Mouse (Mus musculus) stomach, postnatal 0 days (tissue): ENCODE measurements around the gene Ubl4b. TPM values are rescaled to one million over a fixed set of nuclear protein-coding genes. Genes with fewer than 3 reads are reported as not detected.

Experiments
- ATAC-seq: fragments of 200-750 bp; cut with Nextera tagmentation; 2 replicates; pipeline ENCODE4 v1.8.0; 2017; ENCODE audit not compliant: low FRiP score, low TSS enrichment
- DNase-seq: peaks from one replicate; pipeline ENCODE4 v3.0.0-alpha.2; 2016; ENCODE audit warnings: low spot score
- H3K27ac ChIP-seq: fragments of 300-500 bp; sonication (generic); replicated peaks from 2 replicates; pipeline ENCODE4 v1.5.1; 2014; ENCODE audit warnings: mild to moderate bottlenecking, control low read depth
- H3K27me3 ChIP-seq: fragments of 300-500 bp; sonication (generic); 2 replicates; pipeline ENCODE4 v1.6.1; 2014; ENCODE audit warnings: low read length; ENCODE audit not compliant: control insufficient read depth, insufficient read depth
- H3K36me3 ChIP-seq: fragments of 300-500 bp; sonication (generic); 2 replicates; pipeline ENCODE4 v1.6.1; 2014; ENCODE audit warnings: low read length, mixed read lengths; ENCODE audit not compliant: control insufficient read depth, insufficient read depth
- H3K4me1 ChIP-seq: fragments of 300-500 bp; sonication (generic); replicated peaks from 2 replicates; pipeline ENCODE4 v1.6.1; 2014; ENCODE audit warnings: antibody characterized with exemption; ENCODE audit not compliant: control insufficient read depth, insufficient read depth
- H3K4me2 ChIP-seq: fragments of 300-500 bp; sonication (generic); replicated peaks from 2 replicates; pipeline ENCODE4 v1.6.1; 2014; ENCODE audit warnings: low read depth, mild to moderate bottlenecking, control low read depth, moderate library complexity
- H3K4me3 ChIP-seq: fragments of 300-500 bp; sonication (generic); 2 replicates; pipeline ENCODE4 v1.5.1; 2014; ENCODE audit warnings: low read depth, low read length, control low read depth
- H3K9ac ChIP-seq: fragments of 300-500 bp; sonication (generic); 2 replicates; pipeline ENCODE4 v1.6.1; 2014; ENCODE audit warnings: mild to moderate bottlenecking, low read length, control low read depth, mixed read lengths
- H3K9me3 ChIP-seq: fragments of 300-500 bp; sonication (generic); 2 replicates; pipeline ENCODE4 v1.6.1; 2016; ENCODE audit warnings: low read length; ENCODE audit not compliant: control insufficient read depth
- CTCF ChIP-seq: IDR thresholded peaks from 2 replicates; pipeline ENCODE4 v1.5.1; 2016; ENCODE audit warnings: antibody characterized with exemption, low read depth, mild to moderate bottlenecking, moderate library complexity
- EP300 ChIP-seq: optimal IDR thresholded peaks from 2 replicates; pipeline ENCODE3; 2016; ENCODE audit warnings: antibody characterized with exemption
- WGBS: fragments of 180-500 bp; shearing (Covaris S2); extraction: QIAGEN DNeasy Blood & Tissue Kit; methylation state at CpG from one replicate; pipeline ENCODE4 v1.1.7; 2014; 5-methylcytosine and 5-hydroxymethylcytosine counted together
- polyA plus RNA-seq: library from polyadenylated mRNA; unstranded; fragments of >200 nt; fragmentation: Nextera tagmentation; extraction: Ambion mirVana; gene quantifications from 2 replicates; pipeline ENCODE4 v1.2.1, GENCODE M21; 2015

Gene Ubl4b
- polyA plus RNA-seq, 1 experiment from 2014 or later, result not detected

DNA sequence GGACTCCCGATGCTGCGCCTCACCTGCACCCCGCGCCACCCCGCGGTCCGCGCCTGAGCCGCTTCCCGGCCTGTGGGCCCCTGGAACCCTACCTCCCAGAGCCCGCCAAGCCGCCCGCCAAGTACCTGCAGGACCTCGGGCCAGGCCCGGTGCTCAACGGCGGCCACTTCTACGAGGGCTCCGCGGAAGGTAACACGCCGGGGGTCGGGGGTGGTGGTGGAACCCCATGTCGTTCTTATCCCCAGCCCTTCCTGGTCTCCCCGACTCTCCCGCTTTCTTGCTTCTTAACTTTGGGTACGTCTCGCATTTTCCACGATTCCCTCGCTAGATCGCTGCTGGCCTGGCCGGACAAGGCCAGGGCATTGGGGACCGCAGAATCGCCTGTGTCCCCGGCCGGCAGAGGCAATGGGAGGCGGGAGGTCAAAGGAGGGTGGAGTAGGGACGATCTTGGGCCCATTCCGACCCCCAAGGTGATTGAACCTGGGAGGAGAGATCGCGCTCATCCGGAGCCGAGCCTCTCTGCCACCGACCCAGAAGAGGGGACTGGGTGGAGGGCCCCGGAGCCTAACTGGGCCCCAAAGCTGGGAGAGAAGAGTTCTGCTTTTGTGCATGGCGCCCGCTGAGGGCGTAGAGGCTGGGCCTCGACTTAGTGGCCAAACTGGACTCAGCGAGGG lies 40.5 kb upstream of the Ubl4b start:
- peak; percentile 26; the same call in 1 of the 2 replicates for ATAC-seq
- Histone ChIP-seq H3K4me3 (peak overlapping the region; percentile 31), H3K4me2 (peak overlapping the region; percentile 46), H3K9me3 (no peaks in the 10 kb centered on the region), H3K4me1 (no peaks in the 10 kb centered on the region), H3K9ac (no peak overlapping the region), H3K36me3 (no peaks in the 10 kb centered on the region), H3K27me3 (peaks cover 21% of the 10 kb centered on the region), H3K27ac (no peak overlapping the region)
- no peak for TF ChIP-seq CTCF
- no peak for TF ChIP-seq EP300
- 1% methylated on average over 44 of the region's 50 CpGs for WGBS
- DNase-seq, result no peak

DNA sequence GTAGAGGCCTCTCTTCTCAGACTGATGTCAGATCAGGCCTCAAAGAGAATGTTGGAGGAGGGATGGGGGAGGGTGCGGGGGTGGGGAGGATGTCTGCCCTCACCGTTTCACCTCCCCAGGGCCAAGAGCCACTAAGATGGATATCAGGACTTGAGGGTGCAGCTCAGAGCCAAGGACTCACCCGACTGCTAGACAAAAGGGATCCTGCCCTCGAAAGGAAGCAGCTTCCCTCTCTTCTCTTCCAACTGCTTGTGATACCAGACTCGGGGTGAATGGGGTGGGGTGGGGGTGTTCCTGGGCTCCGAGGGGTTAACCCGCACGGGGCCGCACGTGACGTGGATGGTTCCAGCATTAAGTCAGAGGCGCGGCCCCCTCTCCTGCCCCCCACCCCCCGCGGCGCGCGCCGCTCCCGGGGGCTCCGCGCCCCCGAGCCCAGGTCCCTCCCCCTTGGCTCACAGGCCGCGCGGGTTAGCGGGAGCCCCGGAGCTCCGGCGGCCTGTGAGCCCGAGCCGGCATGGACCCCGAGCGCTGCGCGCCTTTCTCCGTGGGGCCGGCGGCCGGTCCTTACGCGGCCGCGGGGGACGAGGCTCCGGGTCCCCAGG lies 39.9 kb upstream of the Ubl4b start, which contains the start of gene Alx3:
TSS of gene Alx3 (plus strand) at position 370 of the 602 bp plus-strand sequence.
- DNase-seq (no peak), ATAC-seq (no peak)
- 4% methylated on average over 26 of the region's 46 CpGs for WGBS
- Histone ChIP-seq H3K36me3 (no peaks in the 10 kb centered on the region), H3K4me3 (peak within 1 kb of the TSS; percentile 31), H3K9me3 (no peaks in the 10 kb centered on the region), H3K27me3 (peaks cover 21% of the 10 kb centered on the region), H3K9ac (no peak within 1 kb of the TSS), H3K4me1 (no peaks in the 10 kb centered on the region), H3K4me2 (peak within 1 kb of the TSS; percentile 46), H3K27ac (no peak within 1 kb of the TSS)
- no peak for TF ChIP-seq CTCF
- no peak for TF ChIP-seq EP300

DNA sequence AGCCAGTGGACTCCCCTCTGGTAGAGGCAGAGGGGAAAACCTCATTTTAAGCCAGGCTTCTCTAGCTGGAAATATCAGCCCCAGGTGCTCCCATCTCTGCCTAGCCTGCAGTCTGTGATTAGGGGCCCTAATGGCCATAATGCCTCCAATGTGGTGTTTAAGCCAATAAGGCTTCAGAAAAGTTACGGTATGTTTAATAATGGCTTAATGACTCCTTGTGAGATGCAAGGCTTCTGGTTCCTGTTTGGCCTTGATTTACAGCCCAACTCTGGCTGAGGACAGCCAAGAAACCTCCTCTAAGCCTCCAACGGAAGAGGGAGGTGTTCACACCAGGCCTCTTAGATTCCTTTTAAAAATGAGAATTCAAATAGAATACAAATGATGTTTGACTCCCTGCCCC lies 38.8 kb upstream of the Ubl4b start:
- Histone ChIP-seq H3K9ac (no peak overlapping the region), H3K4me1 (no peaks in the 10 kb centered on the region), H3K4me3 (no peak overlapping the region), H3K9me3 (no peaks in the 10 kb centered on the region), H3K27me3 (peaks cover 21% of the 10 kb centered on the region), H3K36me3 (no peaks in the 10 kb centered on the region), H3K4me2 (no peak overlapping the region), H3K27ac (no peak overlapping the region)
- TF ChIP-seq EP300 (no peak), CTCF (no peak)
- ATAC-seq (no peak), DNase-seq (no peak)
- WGBS, result 49% methylated on average over 2 of the region's 2 CpGs

DNA sequence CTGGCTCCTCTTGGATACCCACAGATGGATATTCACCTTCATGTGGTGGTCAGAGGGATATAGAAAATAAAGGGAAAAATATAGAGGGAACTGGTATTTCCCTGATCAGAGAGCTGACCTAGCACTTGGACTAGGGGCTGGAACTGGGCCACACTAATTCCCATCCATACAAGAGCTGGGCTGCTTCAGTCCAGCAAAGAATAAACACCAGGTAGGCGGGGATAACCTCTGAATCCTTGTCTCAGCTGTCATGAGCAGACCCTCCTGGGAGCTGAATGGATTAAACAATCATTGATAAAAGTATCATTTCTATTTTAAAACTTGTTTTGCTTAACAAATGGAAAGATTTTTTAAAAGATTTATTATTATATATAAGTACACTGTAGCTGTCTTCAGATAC lies 36.7 kb upstream of the Ubl4b start:
- no peak overlapping the region for H3K27ac ChIP-seq
- ATAC-seq (no peak), DNase-seq (no peak)
- H3K9ac ChIP-seq, result no peak overlapping the region
- TF ChIP-seq CTCF, result no peak
- no peak for TF ChIP-seq EP300
- no peaks in the 10 kb centered on the region for H3K36me3 ChIP-seq
- H3K4me3 ChIP-seq, result no peak overlapping the region
- H3K9me3 ChIP-seq, result no peaks in the 10 kb centered on the region
- H3K27me3 ChIP-seq, result peaks cover 9% of the 10 kb centered on the region; the same call in 1 of the 2 replicates
- no peaks in the 10 kb centered on the region for H3K4me1 ChIP-seq
- no peak overlapping the region for H3K4me2 ChIP-seq
- 50% methylated on average over 1 of the region's 1 CpGs for WGBS

DNA sequence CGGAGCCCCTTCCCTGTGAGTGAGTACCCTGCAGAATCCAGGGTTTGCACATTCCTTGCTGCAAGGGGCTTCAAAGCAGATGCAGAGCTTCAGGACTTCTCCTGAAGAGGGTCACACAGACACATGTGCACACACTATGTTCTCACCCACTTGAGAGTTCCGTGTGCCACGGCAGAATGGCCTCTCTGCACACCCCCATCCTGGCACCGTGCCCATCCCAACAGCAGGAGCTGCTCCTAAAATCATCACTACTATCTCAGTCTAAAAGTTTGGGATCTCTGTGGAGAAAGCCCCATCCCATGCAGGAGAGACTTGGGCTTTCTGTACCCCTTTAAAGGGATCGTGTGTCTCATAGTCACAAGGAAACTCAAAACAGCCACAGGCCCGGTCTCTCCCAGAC lies 31.6 kb upstream of the Ubl4b start:
- no peak for DNase-seq
- peaks cover 9% of the 10 kb centered on the region; the same call in 1 of the 2 replicates for H3K27me3 ChIP-seq
- TF ChIP-seq EP300, result no peak
- TF ChIP-seq CTCF, result no peak
- 71% methylated on average over 6 of the region's 6 CpGs for WGBS
- ATAC-seq, result no peak
- H3K4me2 ChIP-seq, result no peak overlapping the region
- no peak overlapping the region for H3K4me3 ChIP-seq
- no peaks in the 10 kb centered on the region for H3K9me3 ChIP-seq
- H3K9ac ChIP-seq, result no peak overlapping the region
- no peak overlapping the region for H3K27ac ChIP-seq
- no peaks in the 10 kb centered on the region for H3K36me3 ChIP-seq
- no peaks in the 10 kb centered on the region for H3K4me1 ChIP-seq

DNA sequence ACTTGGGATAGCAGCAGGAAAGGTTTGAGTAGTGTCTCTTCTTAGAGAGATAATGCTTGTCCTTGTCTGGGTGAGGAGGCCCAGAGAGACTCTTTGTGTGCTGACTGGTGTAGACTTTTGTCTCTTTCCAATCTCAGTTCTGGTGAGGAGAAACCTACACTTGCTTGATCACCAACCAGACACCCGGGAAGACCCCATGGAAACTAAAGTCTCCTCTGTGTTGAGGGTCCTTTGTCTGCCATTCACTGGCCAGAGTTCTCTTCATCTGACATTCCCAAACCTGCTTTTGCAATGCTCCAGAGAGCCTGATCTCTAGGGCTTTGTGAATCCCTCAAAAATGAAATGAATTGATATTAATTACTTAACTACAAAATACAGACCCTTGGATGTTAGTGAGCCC lies 29.0 kb upstream of the Ubl4b start:
- Histone ChIP-seq H3K4me1 (no peaks in the 10 kb centered on the region), H3K9me3 (no peaks in the 10 kb centered on the region), H3K36me3 (no peaks in the 10 kb centered on the region), H3K27me3 (peaks cover 10% of the 10 kb centered on the region; the same call in 1 of the 2 replicates), H3K9ac (no peak overlapping the region), H3K27ac (no peak overlapping the region), H3K4me3 (no peak overlapping the region), H3K4me2 (no peak overlapping the region)
- no peak for DNase-seq
- WGBS, result 10% methylated on average over 1 of the region's 1 CpGs
- no peak for TF ChIP-seq CTCF
- no peak for TF ChIP-seq EP300
- no peak for ATAC-seq
